Mouse (Mus musculus) myocyte (in vitro differentiated cells): ENCODE data around the gene Gmppb. TPM values are rescaled to one million over a fixed set of nuclear protein-coding genes. Genes with fewer than 3 reads are reported as not detected.

Experiments used
- H3K27me3 ChIP-seq: one replicate; pipeline ENCODE4 v1.6.1; 2011; ENCODE audit not compliant: control insufficient read depth, insufficient read depth, insufficient read length
- H3K36me3 ChIP-seq: one replicate; pipeline ENCODE4 v1.6.1; 2011; ENCODE audit not compliant: control insufficient read depth, insufficient read depth
- H3K4me2 ChIP-seq: one replicate; pipeline ENCODE4 v1.6.1; 2011; ENCODE audit warnings: low read depth, control low read depth
- H3K4me3 ChIP-seq: one replicate; pipeline ENCODE4 v1.5.1; 2011; ENCODE audit warnings: mild to moderate bottlenecking, control low read depth, moderate library complexity
- H3K79me2 ChIP-seq: one replicate; pipeline ENCODE4 v1.6.1; 2011; ENCODE audit not compliant: control insufficient read depth, insufficient read depth
- H3ac ChIP-seq: one replicate; pipeline ENCODE4 v1.6.1; 2011; ENCODE audit not compliant: control insufficient read depth, insufficient read length
- CEBPB ChIP-seq: IDR thresholded peaks from 2 replicates; pipeline ENCODE4 v1.6.1; 2011; ENCODE audit warnings: mild to moderate bottlenecking, moderate library complexity; ENCODE audit not compliant: poor library complexity, insufficient read depth, severe bottlenecking
- E2F4 ChIP-seq: IDR thresholded peaks from one replicate; pipeline ENCODE4 v1.6.1; 2011; ENCODE audit warnings: mild to moderate bottlenecking, control low read depth, moderate library complexity; ENCODE audit not compliant: insufficient read depth
- MAX ChIP-seq: IDR thresholded peaks from one replicate; pipeline ENCODE4 v1.6.1; 2011; ENCODE audit warnings: low read depth, mild to moderate bottlenecking, control low read depth
- MYOD1 ChIP-seq, 3 experiments: IDR thresholded peaks; one replicate each; pipeline ENCODE4 v1.6.1; 2011; ENCODE audit warnings: control low read depth in 2 of 3, low read depth in 2 of 3, mild to moderate bottlenecking in 2 of 3, moderate library complexity in 1 of 3; ENCODE audit not compliant: insufficient read length in 2 of 3, control insufficient read depth in 1 of 3
- MYOG ChIP-seq, 3 experiments: IDR thresholded peaks; one replicate each; pipeline ENCODE4 v1.6.1; 2011; ENCODE audit warnings: control low read depth in 2 of 3, low read depth in 2 of 3, mild to moderate bottlenecking in 2 of 3; ENCODE audit not compliant: insufficient read length in 2 of 3, control insufficient read depth in 1 of 3, insufficient read depth in 1 of 3
- POLR2A ChIP-seq: IDR thresholded peaks from one replicate; pipeline ENCODE4 v1.6.1; 2011; ENCODE audit warnings: low read depth, mild to moderate bottlenecking, control low read depth, moderate library complexity; ENCODE audit not compliant: insufficient read length
- POLR2AphosphoS2 ChIP-seq: IDR thresholded peaks from one replicate; pipeline ENCODE4 v1.6.1; 2011; ENCODE audit warnings: low read depth, control low read depth; ENCODE audit not compliant: insufficient read length
- REST ChIP-seq: IDR thresholded peaks from one replicate; pipeline ENCODE4 v1.6.1; 2011; ENCODE audit warnings: mild to moderate bottlenecking, control low read depth, moderate library complexity; ENCODE audit not compliant: insufficient read depth, insufficient read length
- SRF ChIP-seq: IDR thresholded peaks from one replicate; pipeline ENCODE4 v1.6.1; 2011; ENCODE audit warnings: low read depth; ENCODE audit not compliant: control insufficient read depth, insufficient read length
- TCF12 ChIP-seq: IDR thresholded peaks from one replicate; pipeline ENCODE4 v1.6.1; 2011; ENCODE audit warnings: mild to moderate bottlenecking, control low read depth; ENCODE audit not compliant: poor library complexity, insufficient read depth, severe bottlenecking
- TCF3 ChIP-seq: IDR thresholded peaks from one replicate; pipeline ENCODE4 v1.6.1; 2011; ENCODE audit warnings: low read depth, control low read depth; ENCODE audit not compliant: insufficient read length
- USF1 ChIP-seq: IDR thresholded peaks from one replicate; pipeline ENCODE4 v1.6.1; 2011; ENCODE audit warnings: low read depth, mild to moderate bottlenecking, control low read depth, moderate library complexity
- polyA plus RNA-seq: library from polyadenylated mRNA; unstranded; fragments of >200 nt; fragmentation: generic; extraction: Trizol; gene quantifications from one replicate; pipeline ENCODE4 v1.2.1, GENCODE M21; 2012; ENCODE audit warnings: missing spikeins

Gmppb gene
- polyA plus RNA-seq, 1 experiment, result 32.0 TPM

DNA sequence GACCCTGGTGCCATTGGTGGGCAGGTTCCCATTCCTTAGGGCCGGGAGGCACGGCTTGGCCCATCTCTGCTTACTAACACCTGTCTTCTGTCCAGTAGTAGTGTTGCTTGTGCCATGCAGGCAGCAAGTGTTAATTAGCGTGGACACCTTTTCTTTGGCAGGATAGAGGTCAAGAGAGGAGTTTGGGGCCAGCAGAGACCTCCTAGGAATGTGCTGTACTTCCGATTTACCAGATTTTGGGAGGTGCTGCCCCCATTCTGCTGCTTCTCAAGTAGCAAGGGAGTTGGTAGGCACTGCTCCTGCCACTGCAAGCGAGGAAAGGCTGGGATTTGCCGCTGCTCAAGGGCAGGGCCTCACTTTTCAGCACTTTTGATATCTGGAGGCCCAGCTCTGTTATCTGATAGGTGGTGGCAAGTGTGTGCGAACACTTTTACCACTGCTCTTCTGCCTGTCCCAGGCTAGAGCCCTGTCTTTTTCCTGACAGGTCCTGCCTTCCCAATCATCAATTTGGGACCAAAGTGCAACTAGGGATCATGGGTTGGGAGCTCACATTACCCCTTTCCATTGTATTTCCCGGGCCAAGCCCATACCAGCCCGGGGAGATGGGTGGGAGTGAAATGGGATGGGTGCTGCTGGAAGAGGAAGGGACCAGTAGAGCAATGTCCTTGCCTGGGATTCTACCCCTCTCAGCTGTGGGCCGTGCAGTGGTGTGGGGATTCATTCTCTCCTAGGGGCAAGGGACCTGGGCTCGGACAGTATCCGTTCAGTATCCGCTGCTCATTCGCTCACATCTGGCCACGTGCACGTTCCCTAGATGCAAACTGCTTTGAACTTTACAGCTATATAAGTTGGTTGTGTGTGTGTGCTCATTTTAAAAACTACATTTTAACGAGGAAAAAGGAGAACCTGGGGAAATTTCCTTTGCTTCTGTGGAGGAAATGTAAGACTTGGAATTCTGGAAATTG is 1.2 kb upstream of the Gmppb start:
- Histone ChIP-seq H3K4me2 (peak overlapping the region; percentile 88), H3K36me3 (no peaks in the 10 kb centered on the region), H3K27me3 (no peaks in the 10 kb centered on the region), H3ac (no peak overlapping the region), H3K4me3 (peak overlapping the region; percentile 77), H3K79me2 (peaks cover 7% of the 10 kb centered on the region)
- TF ChIP-seq CEBPB (no peak), POLR2A (no peak), REST (no peak), POLR2AphosphoS2 (no peak), TCF12 (no peak), MYOG (IDR thresholded peaks at IDR 0.05; ENCODE audit: control insufficient read depth in 1 of 3, insufficient read depth in 1 of 3, insufficient read length in 2 of 3, low read depth in 2 of 3) (no peak), MYOD1 (IDR thresholded peaks at IDR 0.05; ENCODE audit: control insufficient read depth in 1 of 3, insufficient read length in 2 of 3, low read depth in 2 of 3) (no peak)

DNA sequence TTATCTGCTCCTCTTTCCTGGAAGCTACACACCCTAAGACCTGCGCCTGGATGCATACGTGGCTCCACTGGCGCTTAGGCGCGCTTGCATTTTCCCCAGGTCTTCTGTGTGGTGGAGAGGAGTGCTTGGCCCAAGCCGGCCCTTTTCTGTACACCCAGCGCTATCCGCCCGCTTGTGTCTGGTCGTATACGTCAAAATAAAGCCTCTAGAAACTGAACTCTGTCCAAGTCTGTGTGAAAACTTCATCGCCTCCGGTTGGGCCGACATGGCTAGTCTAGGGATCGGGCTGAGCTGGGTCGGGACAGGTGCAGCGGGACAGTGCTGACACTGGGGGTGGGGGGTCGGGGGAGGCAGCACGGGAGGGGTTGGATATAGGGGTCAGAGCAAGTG is 481 bp upstream of the Gmppb start:
- Histone ChIP-seq H3K4me2 (peak overlapping the region; percentile 88), H3K27me3 (no peaks in the 10 kb centered on the region), H3ac (peak overlapping the region; percentile 32), H3K79me2 (peaks cover 7% of the 10 kb centered on the region), H3K4me3 (peak overlapping the region; percentile 77), H3K36me3 (no peaks in the 10 kb centered on the region)
- TF ChIP-seq USF1 (no peak), E2F4 (no peak), CEBPB (no peak), SRF (no peak), MAX (no peak), POLR2AphosphoS2 (no peak)

DNA sequence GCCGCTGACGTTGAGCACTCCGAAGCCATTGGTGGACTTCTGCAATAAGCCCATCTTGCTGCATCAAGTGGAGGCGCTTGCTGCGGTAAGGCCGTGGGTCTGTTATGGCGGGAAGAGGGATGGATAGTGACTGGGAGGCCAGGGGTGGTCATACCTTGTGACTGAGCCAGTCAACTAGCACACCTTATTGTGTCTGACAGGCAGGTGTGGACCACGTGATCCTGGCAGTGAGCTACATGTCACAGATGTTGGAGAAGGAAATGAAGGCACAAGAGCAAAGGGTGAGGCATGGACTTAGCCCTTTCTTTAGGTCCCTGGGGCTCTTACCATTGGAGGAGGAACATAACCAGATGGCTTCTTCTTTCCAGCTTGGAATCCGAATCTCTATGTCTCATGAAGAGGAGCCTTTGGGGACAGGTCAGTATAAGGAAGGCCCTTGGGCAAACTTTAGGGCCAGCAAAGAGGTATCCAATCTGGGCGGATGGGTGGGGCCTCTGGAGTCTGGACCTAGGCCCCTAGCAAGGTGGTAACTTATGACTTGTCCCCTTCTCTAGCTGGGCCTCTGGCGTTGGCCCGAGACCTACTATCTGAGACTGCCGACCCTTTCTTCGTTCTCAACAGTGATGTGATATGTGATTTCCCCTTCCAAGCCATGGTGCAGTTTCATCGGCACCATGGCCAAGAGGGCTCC is 664 bp downstream of the Gmppb start:
- peak overlapping the region; percentile 77 for H3K4me3 ChIP-seq
- H3K27me3 ChIP-seq, result no peaks in the 10 kb centered on the region
- TF ChIP-seq TCF3 (no peak), SRF (no peak), MAX (no peak), CEBPB (no peak), POLR2A (no peak), POLR2AphosphoS2 (peak; percentile 13), USF1 (no peak)
- peaks cover 7% of the 10 kb centered on the region for H3K79me2 ChIP-seq
- no peaks in the 10 kb centered on the region for H3K36me3 ChIP-seq
- H3K4me2 ChIP-seq, result peak overlapping the region; percentile 77
- H3ac ChIP-seq, result peak overlapping the region; percentile 32

DNA sequence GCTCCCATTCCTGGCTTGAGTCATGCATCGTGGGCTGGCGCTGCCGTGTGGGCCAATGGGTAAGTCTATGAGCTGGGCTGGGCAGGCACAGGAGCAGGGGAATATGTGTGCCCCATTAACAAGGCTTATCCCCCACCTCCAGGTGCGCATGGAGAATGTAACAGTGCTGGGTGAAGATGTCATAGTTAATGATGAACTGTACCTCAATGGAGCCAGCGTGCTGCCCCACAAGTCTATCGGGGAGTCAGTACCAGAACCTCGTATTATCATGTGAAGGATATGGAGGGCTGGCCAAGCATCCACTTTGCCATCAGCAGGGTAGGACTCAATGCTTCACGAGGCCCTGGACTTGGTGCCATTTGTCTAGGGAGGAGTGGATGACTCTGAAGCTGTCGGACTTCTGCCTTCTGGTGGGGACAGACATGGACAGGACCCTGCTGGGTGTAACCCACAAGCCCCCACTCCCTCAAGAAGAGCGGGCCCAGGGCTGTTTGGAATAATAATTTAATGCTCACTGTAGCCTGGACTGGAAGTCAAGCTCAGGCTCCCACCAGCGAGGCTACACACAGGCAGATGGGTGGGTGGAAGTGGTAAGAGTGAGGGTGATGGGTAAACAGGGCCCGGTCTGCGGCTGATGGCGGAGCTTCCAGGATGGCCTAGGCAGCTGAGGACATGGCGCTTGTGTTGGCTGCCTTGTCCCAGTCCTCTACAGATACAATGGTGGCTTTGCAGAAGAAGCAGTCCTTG is 2.3 kb downstream of the Gmppb start:
- Histone ChIP-seq H3K4me2 (no peak overlapping the region), H3K27me3 (no peaks in the 10 kb centered on the region), H3K79me2 (peaks cover 7% of the 10 kb centered on the region), H3K4me3 (no peak overlapping the region), H3ac (no peak overlapping the region), H3K36me3 (peaks cover 3% of the 10 kb centered on the region)
- TF ChIP-seq POLR2AphosphoS2, result peak; percentile 52
- no peak for TF ChIP-seq MYOD1 (IDR thresholded peaks at IDR 0.05; ENCODE audit: control insufficient read depth in 1 of 3, insufficient read length in 2 of 3, low read depth in 2 of 3)
- peak; percentile 35 for TF ChIP-seq POLR2A

DNA sequence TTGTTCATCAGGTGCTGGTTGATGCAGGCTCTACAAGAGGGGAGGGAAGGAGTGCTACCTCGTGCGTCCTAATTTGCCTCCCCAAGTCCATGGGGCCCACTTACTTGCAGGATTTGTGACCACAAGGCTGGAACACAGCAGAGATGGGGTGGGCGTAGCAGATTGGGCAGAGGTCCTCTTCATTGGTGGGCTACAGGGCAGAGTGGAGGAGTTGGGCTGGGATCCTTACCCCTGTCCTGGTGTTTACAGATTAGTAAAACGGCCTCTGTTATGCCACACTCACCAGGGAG is 2.8 kb downstream of the Gmppb start:
- Histone ChIP-seq H3K36me3 (peaks cover 3% of the 10 kb centered on the region), H3K79me2 (peaks cover 7% of the 10 kb centered on the region), H3K4me2 (no peak overlapping the region), H3ac (no peak overlapping the region), H3K4me3 (no peak overlapping the region), H3K27me3 (no peaks in the 10 kb centered on the region)
- TF ChIP-seq TCF3 (no peak), SRF (no peak), E2F4 (no peak), POLR2A (no peak), POLR2AphosphoS2 (no peak), USF1 (no peak)
